ENCODE assay signal across 14 mouse cellular contexts in the genomic region with DNA sequence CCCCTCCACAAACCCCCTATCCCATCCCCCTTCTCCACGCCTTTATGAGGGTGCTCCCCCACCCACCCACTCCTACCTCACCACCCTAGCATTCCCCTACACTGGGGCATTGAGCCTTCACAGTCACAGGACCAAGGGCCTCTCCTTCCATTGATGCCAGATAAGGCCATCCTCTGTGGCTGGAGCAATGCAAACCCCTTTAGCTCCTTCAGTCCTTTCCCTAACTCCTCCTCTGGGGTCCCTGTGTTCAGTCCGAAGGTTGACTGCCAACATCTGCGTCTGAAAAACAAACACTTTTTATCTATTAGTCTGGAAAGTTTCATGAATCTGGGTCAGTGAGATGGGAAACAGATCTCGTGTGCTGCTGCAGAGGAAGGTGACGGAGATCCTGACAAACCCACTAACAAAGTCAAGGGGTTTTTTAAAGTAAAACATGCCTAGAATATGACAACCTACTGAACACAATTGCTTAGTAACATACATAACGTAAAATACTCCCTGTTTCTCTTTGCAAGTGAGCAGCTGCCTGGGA. TPM values are rescaled to one million over a fixed set of nuclear protein-coding genes. Genes with fewer than 3 reads are reported as not detected.
DNase-seq lines count a peak whose midpoint lies in the region; ATAC-seq and TF ChIP-seq lines count a peak whose summit lies in the region.
"Had no signal": no experiment of that assay in that cellular context is flagged by ENCODE, and none has a peak within 500 bp of the region (broad histone marks: within the 10 kb centered on the region; RNA-seq: fewer than 3 reads in every experiment).

No protein-coding gene starts in this region.

- no peak overlapping the region for H3K9ac ChIP-seq in heart, embryonic 15.5 days
- no peak overlapping the region for H3K9ac ChIP-seq in lung, postnatal 0 days (replicated peaks; ENCODE audit: low read depth)
- no peak overlapping the region for H3K9ac ChIP-seq in intestine, embryonic 16.5 days (ENCODE audit: low read depth, low read length)
- H3K9ac ChIP-seq: hindbrain, embryonic 13.5 days; liver, embryonic 14.5 days had no signal

- no peak overlapping the region for H3K4me2 ChIP-seq in heart, embryonic 15.5 days
- no peak overlapping the region for H3K4me2 ChIP-seq in lung, postnatal 0 days (replicated peaks; ENCODE audit: low read depth, low read length)
- no peak overlapping the region for H3K4me2 ChIP-seq in intestine, embryonic 16.5 days (ENCODE audit: low read depth, low read length)
- H3K4me2 ChIP-seq: hindbrain, embryonic 13.5 days had no signal

- WGBS in heart, embryonic 15.5 days = 47% methylated on average over 6 of the region's 6 CpGs
- WGBS in lung, postnatal 0 days = 39% methylated on average over 6 of the region's 6 CpGs
- 37% methylated on average over 6 of the region's 6 CpGs for WGBS in intestine, embryonic 16.5 days

- H3K4me1 ChIP-seq in heart, embryonic 15.5 days (replicated peaks) = peaks cover 4% of the 10 kb centered on the region; the same call in 1 of the 2 replicates
- no peaks in the 10 kb centered on the region for H3K4me1 ChIP-seq in lung, postnatal 0 days (ENCODE audit: insufficient read depth, low read depth, low read length)
- peaks cover 5% of the 10 kb centered on the region; the same call in 1 of the 2 replicates for H3K4me1 ChIP-seq in intestine, embryonic 16.5 days (ENCODE audit: control insufficient read depth, insufficient read depth, low read length)

- H3K9me3 ChIP-seq in heart, embryonic 15.5 days (replicated peaks) = no peaks in the 10 kb centered on the region
- no peaks in the 10 kb centered on the region for H3K9me3 ChIP-seq in lung, postnatal 0 days (ENCODE audit: low read length)
- H3K9me3 ChIP-seq in intestine, embryonic 16.5 days (ENCODE audit: control insufficient read depth, low read length) = no peaks in the 10 kb centered on the region

- DNase-seq in heart, postnatal 14 days = no peak
- DNase-seq in lung, postnatal 0 days (ENCODE audit: low spot score) = peak; percentile 20
- no peak for DNase-seq in lung, postnatal 25 days (ENCODE audit: low spot score)
- DNase-seq in frontal cortex, postnatal 36 days (ENCODE audit: low spot score in 2 of 2) = no peak
- DNase-seq in adipocyte (ENCODE audit: low spot score) = no peak
- DNase-seq: cerebellum, adult 18-20 months; embryo, embryonic 11 days; kidney, adult 9 months had no signal

- no peak for TF ChIP-seq CTCF in lung, postnatal 0 days (IDR thresholded peaks at IDR 0.05)

- intact Hi-C loops in heart, postnatal 14 days (cut with DNase I) = no loop called here

- no peak for ATAC-seq in heart, embryonic 15.5 days (replicated peaks; ENCODE audit: insufficient number of reproducible peaks, insufficient read depth, low FRiP score, low read depth)
- ATAC-seq in lung, postnatal 0 days = no peak
- ATAC-seq in intestine, embryonic 16.5 days = peak; percentile 48

- no peak overlapping the region for H3K4me3 ChIP-seq in heart, embryonic 15.5 days
- no peak overlapping the region for H3K4me3 ChIP-seq in lung, postnatal 0 days (ENCODE audit: low read depth, low read length)
- no peak overlapping the region for H3K4me3 ChIP-seq in intestine, embryonic 16.5 days (ENCODE audit: low read length)
- H3K4me3 ChIP-seq: hindbrain, embryonic 13.5 days; midbrain, embryonic 10.5 days had no signal

- peak overlapping the region; percentile 66 for H3K27ac ChIP-seq in heart, embryonic 15.5 days
- no peak overlapping the region for H3K27ac ChIP-seq in lung, postnatal 0 days (ENCODE audit: low read length)
- H3K27ac ChIP-seq in intestine, embryonic 16.5 days (ENCODE audit: low read length) = peak overlapping the region; percentile 49; the same call in 1 of the 2 replicates
- H3K27ac ChIP-seq: hindbrain, embryonic 13.5 days; liver, embryonic 14.5 days; midbrain, embryonic 10.5 days had no signal

- TF ChIP-seq EP300 in lung, postnatal 0 days (IDR thresholded peaks at IDR 0.05) = no peak

- no peaks in the 10 kb centered on the region for H3K36me3 ChIP-seq in heart, embryonic 15.5 days
- H3K36me3 ChIP-seq in lung, postnatal 0 days (ENCODE audit: insufficient read depth, low read length) = no peaks in the 10 kb centered on the region
- H3K36me3 ChIP-seq in intestine, embryonic 16.5 days (ENCODE audit: control insufficient read depth, insufficient read depth, low read length) = no peaks in the 10 kb centered on the region
- H3K36me3 ChIP-seq: hindbrain, embryonic 13.5 days; midbrain, embryonic 10.5 days had no signal

- H3K27me3 ChIP-seq in heart, embryonic 15.5 days = no peaks in the 10 kb centered on the region
- no peaks in the 10 kb centered on the region for H3K27me3 ChIP-seq in lung, postnatal 0 days (replicated peaks; ENCODE audit: insufficient read depth, low read length)
- no peaks in the 10 kb centered on the region for H3K27me3 ChIP-seq in intestine, embryonic 16.5 days (replicated peaks; ENCODE audit: control insufficient read depth, insufficient read depth, low read length)
- H3K27me3 ChIP-seq: hindbrain, embryonic 13.5 days had no signal

RNA-seq across cellular contexts. Expression of gene Aknad1, which starts 43.0 kb away (rescaled TPM):
- polyA plus RNA-seq in heart, embryonic 15.5 days (2015; fragmentation: Nextera tagmentation; extraction: Ambion mirVana) = 0.04 TPM in 1 of 2 replicates, not detected in the other
- total RNA-seq in heart, postnatal 14 days (2021) = under 1 TPM in 1 of 2 experiments, not detected in 1; 0.07 TPM
- polyA plus RNA-seq in lung, postnatal 0 days (2015; fragmentation: Nextera tagmentation; extraction: Ambion mirVana) = 0.10 and 0.21 TPM in 2 replicates
- 0.21 and 0.50 TPM in 2 replicates for polyA plus RNA-seq in intestine, embryonic 16.5 days (2015; fragmentation: Nextera tagmentation; extraction: Ambion mirVana)
- polyA plus RNA-seq: forebrain, embryonic 11.5 days; midbrain, embryonic 10.5 days had no signal

RNA-seq across cellular contexts. Expression of gene Stxbp3, which starts 57.9 kb away (rescaled TPM):
- polyA plus RNA-seq in heart, embryonic 15.5 days (2015; fragmentation: Nextera tagmentation; extraction: Ambion mirVana) = 28.1 and 29.9 TPM in 2 replicates
- 10 to 100 TPM; 25.9 to 31.3 TPM for total RNA-seq in heart, postnatal 14 days (2021)
- 58.1 and 60.6 TPM in 2 replicates for polyA plus RNA-seq in lung, postnatal 0 days (2015; fragmentation: Nextera tagmentation; extraction: Ambion mirVana)
- 49.6 and 52.1 TPM in 2 replicates for polyA plus RNA-seq in intestine, embryonic 16.5 days (2015; fragmentation: Nextera tagmentation; extraction: Ambion mirVana)
